Mouse (Mus musculus) hindbrain, embryonic 13.5 days (tissue): ENCODE results near the gene Saysd1. TPM values are rescaled to one million over a fixed set of nuclear protein-coding genes. Genes with fewer than 3 reads are reported as not detected.

ENCODE experiments used
- ATAC-seq: fragments of 200-750 bp; cut with Nextera tagmentation; 2 replicates; pipeline ENCODE4 v1.8.0; 2017; ENCODE audit warnings: moderate TSS enrichment; ENCODE audit not compliant: low FRiP score
- H3K27ac ChIP-seq: fragments of 300-500 bp; sonication (generic); 2 replicates; pipeline ENCODE4 v1.5.1; 2015; ENCODE audit warnings: inconsistent platforms, mild to moderate bottlenecking, moderate library complexity
- H3K27me3 ChIP-seq: fragments of 300-500 bp; sonication (generic); 2 replicates; pipeline ENCODE4 v1.6.1; 2015; ENCODE audit warnings: mild to moderate bottlenecking, inconsistent platforms
- H3K36me3 ChIP-seq: fragments of 300-500 bp; sonication (generic); 2 replicates; pipeline ENCODE4 v1.6.1; 2015; ENCODE audit warnings: mild to moderate bottlenecking, inconsistent platforms
- H3K4me1 ChIP-seq: fragments of 300-500 bp; sonication (generic); replicated peaks from 2 replicates; pipeline ENCODE4 v1.6.1; 2015; ENCODE audit warnings: inconsistent platforms
- H3K4me2 ChIP-seq: fragments of 300-500 bp; sonication (generic); 2 replicates; pipeline ENCODE4 v1.6.1; 2015; ENCODE audit warnings: inconsistent platforms, mild to moderate bottlenecking, moderate library complexity
- H3K4me3 ChIP-seq: fragments of 300-500 bp; sonication (generic); 2 replicates; pipeline ENCODE4 v1.5.1; 2015; ENCODE audit warnings: mild to moderate bottlenecking, inconsistent platforms
- H3K9ac ChIP-seq: fragments of 300-500 bp; sonication (generic); 2 replicates; pipeline ENCODE4 v1.6.1; 2015; ENCODE audit warnings: mild to moderate bottlenecking, inconsistent platforms
- H3K9me3 ChIP-seq: fragments of 300-500 bp; sonication (generic); 2 replicates; pipeline ENCODE4 v1.6.1; 2016; ENCODE audit warnings: inconsistent platforms
- WGBS: fragments of 180-500 bp; shearing (Covaris S2); methylation state at CpG from one replicate; pipeline ENCODE4 v1.1.7; 2015; 5-methylcytosine and 5-hydroxymethylcytosine counted together
- polyA plus RNA-seq: library from polyadenylated mRNA; unstranded; fragments of >200 nt; fragmentation: Nextera tagmentation; extraction: Ambion mirVana; gene quantifications from 2 replicates; pipeline ENCODE4 v1.2.1, GENCODE M21; 2015

Gene Saysd1
- polyA plus RNA-seq, 1 experiment from 2014 or later = 14.7 TPM

- H3K27me3 ChIP-seq = no peaks in the 10 kb centered on the region
- no peak for ATAC-seq
- no peak overlapping the region for H3K4me3 ChIP-seq
- H3K9me3 ChIP-seq = no peaks in the 10 kb centered on the region
- no peak overlapping the region for H3K4me2 ChIP-seq
- no peak overlapping the region for H3K9ac ChIP-seq
- peaks cover 28% of the 10 kb centered on the region for H3K4me1 ChIP-seq
- no peak overlapping the region for H3K27ac ChIP-seq
- no peaks in the 10 kb centered on the region for H3K36me3 ChIP-seq
Observed at GRCm38 (mm10) chr14:20084335-20084734, 54.0 kb downstream of the Saysd1 start.

GRCm38 (mm10) chr14:20082536-20083325, 55.6 kb downstream of the Saysd1 start:
- peak overlapping the region; percentile 56 for H3K4me3 ChIP-seq
- ATAC-seq = peak; percentile 98
- H3K36me3 ChIP-seq = no peaks in the 10 kb centered on the region
- peak overlapping the region; percentile 97 for H3K27ac ChIP-seq
- H3K4me1 ChIP-seq = peaks cover 28% of the 10 kb centered on the region
- peak overlapping the region; percentile 86 for H3K9ac ChIP-seq
- H3K27me3 ChIP-seq = no peaks in the 10 kb centered on the region
- peak overlapping the region; percentile 72 for H3K4me2 ChIP-seq
- H3K9me3 ChIP-seq = no peaks in the 10 kb centered on the region
- WGBS = 4% methylated on average over 56 of the region's 56 CpGs

- no peaks in the 10 kb centered on the region for H3K9me3 ChIP-seq
- 0 out of 2 replicates have a peak, but pooled peaks have one; percentile 1 for ATAC-seq
- H3K27me3 ChIP-seq = no peaks in the 10 kb centered on the region
- H3K9ac ChIP-seq = peak overlapping the region; percentile 86
- no peaks in the 10 kb centered on the region for H3K36me3 ChIP-seq
- peak overlapping the region; percentile 72 for H3K4me2 ChIP-seq
- WGBS = 80% methylated on average over 5 of the region's 5 CpGs
- H3K27ac ChIP-seq = peak overlapping the region; percentile 97
- peaks cover 28% of the 10 kb centered on the region for H3K4me1 ChIP-seq
- peak overlapping the region; percentile 56 for H3K4me3 ChIP-seq
Observed at GRCm38 (mm10) chr14:20081937-20082533, 56.3 kb downstream of the Saysd1 start.

GRCm38 (mm10) chr14:20081084-20081483, 57.2 kb downstream of the Saysd1 start:
- no peak overlapping the region for H3K4me2 ChIP-seq
- WGBS = 94% methylated on average over 1 of the region's 1 CpGs
- no peaks in the 10 kb centered on the region for H3K36me3 ChIP-seq
- H3K27ac ChIP-seq = no peak overlapping the region
- no peaks in the 10 kb centered on the region for H3K27me3 ChIP-seq
- H3K4me1 ChIP-seq = peaks cover 28% of the 10 kb centered on the region
- H3K9ac ChIP-seq = no peak overlapping the region
- no peaks in the 10 kb centered on the region for H3K9me3 ChIP-seq
- H3K4me3 ChIP-seq = no peak overlapping the region
- no peak for ATAC-seq

- Histone ChIP-seq H3K9me3 (no peaks in the 10 kb centered on the region), H3K36me3 (no peaks in the 10 kb centered on the region), H3K9ac (0 out of 2 replicates have a peak overlapping the region, but pooled peaks have one; percentile 24), H3K4me2 (no peak overlapping the region), H3K27ac (no peak overlapping the region), H3K27me3 (no peaks in the 10 kb centered on the region), H3K4me3 (no peak overlapping the region), H3K4me1 (peaks cover 17% of the 10 kb centered on the region)
- 86% methylated on average over 6 of the region's 6 CpGs for WGBS
- no peak for ATAC-seq
Observed at GRCm38 (mm10) chr14:20077181-20077580, 61.2 kb downstream of the Saysd1 start.

GRCm38 (mm10) chr14:20075544-20075943, 62.8 kb downstream of the Saysd1 start:
- H3K4me3 ChIP-seq = no peak overlapping the region
- H3K4me1 ChIP-seq = 0 out of 2 replicates have a peak, but pooled peaks cover 1% of the 10 kb centered on the region
- H3K36me3 ChIP-seq = no peaks in the 10 kb centered on the region
- H3K9me3 ChIP-seq = no peaks in the 10 kb centered on the region
- ATAC-seq = no peak
- no peaks in the 10 kb centered on the region for H3K27me3 ChIP-seq
- H3K4me2 ChIP-seq = no peak overlapping the region
- no peak overlapping the region for H3K9ac ChIP-seq
- 94% methylated on average over 7 of the region's 7 CpGs for WGBS
- no peak overlapping the region for H3K27ac ChIP-seq

GRCm38 (mm10) chr14:20074759-20075158, 63.6 kb downstream of the Saysd1 start:
- H3K4me1 ChIP-seq = no peaks in the 10 kb centered on the region
- 72% methylated on average over 1 of the region's 1 CpGs for WGBS
- no peaks in the 10 kb centered on the region for H3K9me3 ChIP-seq
- no peaks in the 10 kb centered on the region for H3K36me3 ChIP-seq
- no peak overlapping the region for H3K4me3 ChIP-seq
- H3K27me3 ChIP-seq = no peaks in the 10 kb centered on the region
- H3K9ac ChIP-seq = no peak overlapping the region
- H3K4me2 ChIP-seq = no peak overlapping the region
- H3K27ac ChIP-seq = no peak overlapping the region
- ATAC-seq = no peak

GRCm38 (mm10) chr14:20070629-20071028, 67.7 kb downstream of the Saysd1 start:
- H3K9me3 ChIP-seq = no peaks in the 10 kb centered on the region
- peaks cover 4% of the 10 kb centered on the region; the same call in 1 of the 2 replicates for H3K4me1 ChIP-seq
- no peak overlapping the region for H3K27ac ChIP-seq
- no peak overlapping the region for H3K4me3 ChIP-seq
- H3K4me2 ChIP-seq = no peak overlapping the region
- no peak for ATAC-seq
- H3K9ac ChIP-seq = no peak overlapping the region
- no peaks in the 10 kb centered on the region for H3K36me3 ChIP-seq
- H3K27me3 ChIP-seq = no peaks in the 10 kb centered on the region

GRCm38 (mm10) chr14:20068365-20068764, 70.0 kb downstream of the Saysd1 start:
- Histone ChIP-seq H3K27ac (no peak overlapping the region), H3K9ac (no peak overlapping the region), H3K36me3 (no peaks in the 10 kb centered on the region), H3K4me2 (no peak overlapping the region), H3K4me3 (no peak overlapping the region), H3K27me3 (no peaks in the 10 kb centered on the region), H3K4me1 (peaks cover 4% of the 10 kb centered on the region; the same call in 1 of the 2 replicates), H3K9me3 (no peaks in the 10 kb centered on the region)
- ATAC-seq = no peak
- 94% methylated on average over 2 of the region's 2 CpGs for WGBS

- H3K27ac ChIP-seq = no peak overlapping the region
- H3K9ac ChIP-seq = peak overlapping the region; percentile 35; the same call in 1 of the 2 replicates
Observed at GRCm38 (mm10) chr14:20067293-20068074, 70.8 kb downstream of the Saysd1 start.

GRCm38 (mm10) chr14:20064771-20065170, 73.6 kb downstream of the Saysd1 start:
- Histone ChIP-seq H3K4me2 (no peak overlapping the region), H3K4me1 (peaks cover 4% of the 10 kb centered on the region; the same call in 1 of the 2 replicates), H3K36me3 (no peaks in the 10 kb centered on the region), H3K9me3 (no peaks in the 10 kb centered on the region), H3K4me3 (no peak overlapping the region), H3K27me3 (no peaks in the 10 kb centered on the region), H3K27ac (no peak overlapping the region), H3K9ac (no peak overlapping the region)
- peak; percentile 55 for ATAC-seq

More at GRCm38 (mm10) chr14:20067293-20068074, 70.8 kb downstream of the Saysd1 start:
- no peaks in the 10 kb centered on the region for H3K27me3 ChIP-seq
- H3K4me1 ChIP-seq = peaks cover 4% of the 10 kb centered on the region; the same call in 1 of the 2 replicates
- peak; percentile 63 for ATAC-seq
- H3K4me2 ChIP-seq = no peak overlapping the region
- 47% methylated on average over 18 of the region's 18 CpGs for WGBS
- H3K4me3 ChIP-seq = no peak overlapping the region
- no peaks in the 10 kb centered on the region for H3K36me3 ChIP-seq
- no peaks in the 10 kb centered on the region for H3K9me3 ChIP-seq

GRCm38 (mm10) chr14:20048481-20048835, 89.9 kb downstream of the Saysd1 start:
- H3K27me3 ChIP-seq = no peaks in the 10 kb centered on the region
- no peak overlapping the region for H3K9ac ChIP-seq
- peak; percentile 83 for ATAC-seq
- peaks cover 14% of the 10 kb centered on the region for H3K4me1 ChIP-seq
- WGBS = 17% methylated on average over 2 of the region's 2 CpGs
- H3K4me3 ChIP-seq = no peak overlapping the region
- peak overlapping the region; percentile 85 for H3K27ac ChIP-seq
- no peaks in the 10 kb centered on the region for H3K9me3 ChIP-seq
- H3K4me2 ChIP-seq = no peak overlapping the region
- no peaks in the 10 kb centered on the region for H3K36me3 ChIP-seq
